Mouse (Mus musculus) small intestine, adult 2 months (tissue): ENCODE measurements around the gene Tst. TPM values are rescaled to one million over a fixed set of nuclear protein-coding genes. Genes with fewer than 3 reads are reported as not detected.
A peak's percentile ranks its signal among the peaks of the same experiment; 100 is the strongest.

Experiments
- H3K27ac ChIP-seq: fragments of 200-500 bp; 2 replicates; pipeline ENCODE4 v1.5.1; 2012; ENCODE audit warnings: low read depth, low read length, control low read depth, inconsistent platforms; ENCODE audit not compliant: insufficient read depth
- H3K27me3 ChIP-seq: fragments of 200-500 bp; 2 replicates; pipeline ENCODE4 v1.6.1; 2012; ENCODE audit warnings: mild to moderate bottlenecking, moderate library complexity, low read length, inconsistent platforms; ENCODE audit not compliant: control insufficient read depth, insufficient read depth
- H3K36me3 ChIP-seq: fragments of 200-500 bp; 2 replicates; pipeline ENCODE4 v1.6.1; 2012; ENCODE audit warnings: mild to moderate bottlenecking, low read length, control low read depth, inconsistent platforms; ENCODE audit not compliant: control insufficient read depth, insufficient read depth
- H3K4me1 ChIP-seq: fragments of 200-500 bp; 2 replicates; pipeline ENCODE4 v1.6.1; 2012; ENCODE audit warnings: low read length, inconsistent platforms, mixed read lengths; ENCODE audit not compliant: control insufficient read depth, insufficient read depth, insufficient read length
- H3K4me3 ChIP-seq: fragments of 200-500 bp; 2 replicates; pipeline ENCODE4 v1.5.1; 2012; ENCODE audit warnings: low read depth, mild to moderate bottlenecking, control low read depth, inconsistent platforms, low read length, moderate library complexity
- CTCF ChIP-seq: fragments of 200-500 bp; IDR thresholded peaks from 2 replicates; pipeline ENCODE4 v1.5.1; 2012; ENCODE audit warnings: low read depth, mild to moderate bottlenecking, control low read depth, inconsistent platforms, low read length, moderate library complexity, mixed read lengths; ENCODE audit not compliant: insufficient replicate concordance, insufficient read length; ENCODE audit errors: extremely low read depth
- POLR2A ChIP-seq: fragments of 200-500 bp; IDR thresholded peaks from 2 replicates; pipeline ENCODE4 v1.6.1; 2012; ENCODE audit warnings: low read depth, mild to moderate bottlenecking, control low read depth, inconsistent platforms, low read length, moderate library complexity
- WGBS: fragments of 180-500 bp; shearing (Covaris S2); methylation state at CpG from one replicate; pipeline ENCODE4 v1.1.7; 2018; 5-methylcytosine and 5-hydroxymethylcytosine counted together
- polyA plus RNA-seq: library from polyadenylated mRNA; depleted of rRNA; stranded (reverse); fragments of >200 nt; gene quantifications from 2 replicates; pipeline ENCODE4 v1.2.3, GENCODE M21; 2012

Gene Tst
- polyA plus RNA-seq, 1 experiment, result 17.7 TPM

GRCm38 (mm10) chr15:78447746-78448535, 42.2 kb upstream of the Tst start:
- Histone ChIP-seq H3K4me3 (peak overlapping the region; percentile 5; the same call in 1 of the 2 replicates), H3K27me3 (no peaks in the 10 kb centered on the region), H3K4me1 (peaks cover 3% of the 10 kb centered on the region), H3K36me3 (no peaks in the 10 kb centered on the region), H3K27ac (peak overlapping the region; percentile 25)
- under 1% methylated on average over 22 of the region's 22 CpGs for WGBS
- TF ChIP-seq CTCF (peak; percentile 97), POLR2A (no peak)

GRCm38 (mm10) chr15:78447121-78447520, 41.4 kb upstream of the Tst start:
- Histone ChIP-seq H3K27me3 (no peaks in the 10 kb centered on the region), H3K36me3 (no peaks in the 10 kb centered on the region), H3K4me3 (no peak overlapping the region), H3K27ac (no peak overlapping the region), H3K4me1 (peaks cover 3% of the 10 kb centered on the region)
- TF ChIP-seq CTCF (no peak), POLR2A (no peak)
- 50% methylated on average over 7 of the region's 7 CpGs for WGBS

- Histone ChIP-seq H3K27me3 (no peaks in the 10 kb centered on the region), H3K36me3 (no peaks in the 10 kb centered on the region), H3K4me1 (no peaks in the 10 kb centered on the region), H3K4me3 (no peak overlapping the region), H3K27ac (no peak overlapping the region)
- TF ChIP-seq POLR2A, result no peak
- WGBS, result 52% methylated on average over 6 of the region's 6 CpGs
These were observed 38.1 kb upstream of the Tst start for GRCm38 (mm10) chr15:78443857-78444256.

GRCm38 (mm10) chr15:78442231-78442630, 36.5 kb upstream of the Tst start:
- Histone ChIP-seq H3K36me3 (no peaks in the 10 kb centered on the region), H3K27ac (no peak overlapping the region), H3K4me3 (no peak overlapping the region), H3K4me1 (peaks cover 9% of the 10 kb centered on the region), H3K27me3 (no peaks in the 10 kb centered on the region)
- TF ChIP-seq CTCF (no peak), POLR2A (no peak)
- 82% methylated on average over 19 of the region's 19 CpGs for WGBS

GRCm38 (mm10) chr15:78438973-78439372, 33.3 kb upstream of the Tst start:
- H3K36me3 ChIP-seq, result no peaks in the 10 kb centered on the region
- 60% methylated on average over 9 of the region's 9 CpGs for WGBS
- H3K4me1 ChIP-seq, result peaks cover 12% of the 10 kb centered on the region
- H3K4me3 ChIP-seq, result no peak overlapping the region
- H3K27me3 ChIP-seq, result peaks cover 4% of the 10 kb centered on the region; the same call in 1 of the 2 replicates
- no peak for TF ChIP-seq POLR2A
- TF ChIP-seq CTCF, result no peak
- no peak overlapping the region for H3K27ac ChIP-seq

DNA sequence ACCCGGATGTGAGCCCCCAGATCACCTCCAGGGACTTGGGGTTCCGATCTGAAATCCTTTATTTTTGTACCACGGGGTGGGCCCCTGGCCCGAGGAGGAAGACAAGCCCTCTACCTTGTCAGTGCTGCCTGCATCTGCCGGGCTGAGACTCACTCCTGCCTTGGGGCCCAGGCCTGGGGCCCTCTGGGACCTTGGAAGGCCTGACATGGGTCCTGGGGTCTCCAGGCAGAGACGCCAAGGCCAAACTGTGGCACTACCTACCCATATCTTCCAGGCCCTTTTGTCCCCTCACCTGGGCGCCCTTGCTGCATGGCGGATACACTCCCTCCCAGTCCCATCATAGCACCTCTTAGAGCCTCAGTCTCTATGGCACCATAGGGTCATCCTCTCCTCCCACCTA, 32.8 kb upstream of the Tst start:
- TF ChIP-seq CTCF (no peak), POLR2A (no peak)
- H3K4me1 ChIP-seq, result peaks cover 12% of the 10 kb centered on the region
- WGBS, result 68% methylated on average over 8 of the region's 8 CpGs
- H3K36me3 ChIP-seq, result no peaks in the 10 kb centered on the region
- no peak overlapping the region for H3K27ac ChIP-seq
- no peak overlapping the region for H3K4me3 ChIP-seq
- H3K27me3 ChIP-seq, result peaks cover 4% of the 10 kb centered on the region; the same call in 1 of the 2 replicates

GRCm38 (mm10) chr15:78438018-78438394, 32.3 kb upstream of the Tst start:
- H3K4me3 ChIP-seq, result no peak overlapping the region
- H3K27me3 ChIP-seq, result peaks cover 4% of the 10 kb centered on the region; the same call in 1 of the 2 replicates
- peaks cover 12% of the 10 kb centered on the region for H3K4me1 ChIP-seq
- no peaks in the 10 kb centered on the region for H3K36me3 ChIP-seq
- no peak overlapping the region for H3K27ac ChIP-seq
- WGBS, result 22% methylated on average over 4 of the region's 4 CpGs
- TF ChIP-seq POLR2A (no peak), CTCF (no peak)
